Mouse (Mus musculus): Measurements from ENCODE around the gene Gadd45b. TPM values are rescaled to one million over a fixed set of nuclear protein-coding genes. Genes with fewer than 3 reads are reported as not detected.
A peak's percentile ranks its signal among the peaks of the same experiment; 100 is the strongest.

Gadd45b gene
- total and polyA plus RNA-seq, 3 experiments = 14.9 to 52.5 (median 24.4) TPM

DNA sequence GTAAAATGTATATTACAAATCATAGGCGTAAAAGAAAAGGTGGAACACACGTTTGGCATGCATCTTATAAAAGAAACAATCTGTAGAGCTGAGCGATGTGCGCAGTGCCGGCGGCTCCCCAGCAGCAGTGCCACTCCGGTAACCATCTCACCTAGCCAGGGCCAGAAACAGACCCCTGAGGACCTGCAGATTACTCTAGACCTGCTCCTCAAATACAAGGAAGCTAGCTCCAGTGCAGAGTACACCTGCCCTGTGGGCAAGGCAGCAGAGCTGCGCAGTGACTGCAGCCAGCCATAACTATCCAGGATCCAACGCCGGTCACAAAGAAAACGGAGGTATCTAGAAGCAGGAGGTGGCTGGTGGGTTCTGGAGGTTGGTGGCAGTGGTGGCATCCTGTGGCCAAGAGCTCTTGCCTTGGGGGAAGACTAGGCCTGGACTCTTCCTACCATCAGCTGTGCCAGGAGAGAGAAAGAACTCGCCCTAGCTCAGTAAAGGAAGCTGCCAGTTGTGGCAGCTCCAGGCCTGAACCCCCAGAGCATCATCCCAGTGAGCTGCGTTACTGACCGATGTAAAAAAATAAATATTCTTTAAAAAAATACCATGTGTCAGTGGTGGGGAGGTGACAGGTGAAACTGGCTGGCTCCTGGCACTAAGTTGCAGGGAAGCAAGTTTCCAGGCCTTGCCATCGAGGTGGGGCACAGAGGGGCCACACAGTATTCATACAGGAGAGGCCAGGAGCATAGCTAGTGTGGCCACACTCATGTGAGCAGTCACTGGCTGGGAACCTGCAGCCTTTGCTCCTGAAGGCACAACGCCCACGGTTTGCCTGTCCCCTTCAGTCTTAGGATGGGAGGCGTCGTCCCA is 28.2 kb upstream of the Gadd45b start:
- Histone ChIP-seq H3K79me2 (replicated peaks; ENCODE audit: control insufficient read depth, extremely low read depth, insufficient read depth, poor library complexity, severe bottlenecking) (peaks cover 10% of the 10 kb centered on the region; the same call in 1 of the 2 replicates), H3K4me3 (replicated peaks in 1 of 3; ENCODE audit: low read depth in 2 of 3, low read length in 2 of 3, poor library complexity in 1 of 3) (no peak overlapping the region), H3K9ac (ENCODE audit: insufficient read depth, low read depth) (peak overlapping the region; percentile 23), H3K27ac (ENCODE audit: insufficient read depth, low read depth) (no peak overlapping the region), H3K27me3 (replicated peaks) (no peaks in the 10 kb centered on the region), H3K4me1 (ENCODE audit: control insufficient read depth in 1 of 2, insufficient read depth in 2 of 2) (peaks cover 8 to 21% of the 10 kb centered on the region in 2 experiments; a peak in 3 of 4 replicates), H3K4me2 (ENCODE audit: insufficient read depth, low read depth, poor library complexity, severe bottlenecking) (no peak overlapping the region), H3K9me3 (replicated peaks; ENCODE audit: low read length) (no peaks in the 10 kb centered on the region), H3K36me3 (replicated peaks in 1 of 2; ENCODE audit: control insufficient read depth in 1 of 2, insufficient read depth in 1 of 2, low read length in 1 of 2) (peaks cover 46 to 85% of the 10 kb centered on the region in 2 experiments)
- dilution Hi-C loops (cut with MboI; ENCODE audit: extremely low pct_ligation_motif_present, extremely low pct_unique_long_range_greater_than_20kb, low sequenced_read_pairs) = no loop called here
- in situ Hi-C loops (cut with MboI; ENCODE audit: low pct_ligation_motif_present, low pct_unique_long_range_greater_than_20kb, low sequenced_read_pairs) = no loop called here
- DNase-seq (ENCODE audit: extremely low read depth) = no peak
- TF ChIP-seq EP300 (IDR thresholded peaks at IDR 0.05; ENCODE audit: low read length) (no peak), ELF1 (IDR thresholded peaks at IDR 0.05; ENCODE audit: low read depth, low read length) (no peak), MAZ (IDR thresholded peaks at IDR 0.05; ENCODE audit: low read depth, low read length) (no peak), ZNF384 (IDR thresholded peaks at IDR 0.05; ENCODE audit: low read depth, low read length) (no peak), TCF12 (IDR thresholded peaks at IDR 0.05; ENCODE audit: low read depth, low read length) (no peak), IRF4 (IDR thresholded peaks at IDR 0.05; ENCODE audit: low read depth, low read length) (no peak), ZKSCAN1 (IDR thresholded peaks at IDR 0.05; ENCODE audit: borderline replicate concordance, low read depth, low read length) (no peak), TBP (conservative IDR thresholded peaks at IDR 0.05; ENCODE audit: low read depth, low read length) (no peak), MAX (IDR thresholded peaks at IDR 0.05; ENCODE audit: low read length) (no peak), CHD1 (IDR thresholded peaks at IDR 0.05; ENCODE audit: low read depth, low read length) (no peak), MXI1 (IDR thresholded peaks at IDR 0.05; ENCODE audit: low read depth, low read length) (no peak), CHD2 (IDR thresholded peaks at IDR 0.05; ENCODE audit: low read length) (no peak), MEF2A (IDR thresholded peaks at IDR 0.05; ENCODE audit: borderline replicate concordance, low read depth, low read length) (no peak), JUND (conservative IDR thresholded peaks at IDR 0.05; ENCODE audit: low read depth, low read length) (no peak), SIN3A (IDR thresholded peaks at IDR 0.05; ENCODE audit: low read length) (no peak), SMC3 (IDR thresholded peaks at IDR 0.05; ENCODE audit: low read depth, low read length) (no peak), USF2 (conservative IDR thresholded peaks at IDR 0.05; ENCODE audit: low read depth, low read length) (no peak), ZC3H11A (IDR thresholded peaks at IDR 0.05; ENCODE audit: low read depth, low read length) (no peak)

DNA sequence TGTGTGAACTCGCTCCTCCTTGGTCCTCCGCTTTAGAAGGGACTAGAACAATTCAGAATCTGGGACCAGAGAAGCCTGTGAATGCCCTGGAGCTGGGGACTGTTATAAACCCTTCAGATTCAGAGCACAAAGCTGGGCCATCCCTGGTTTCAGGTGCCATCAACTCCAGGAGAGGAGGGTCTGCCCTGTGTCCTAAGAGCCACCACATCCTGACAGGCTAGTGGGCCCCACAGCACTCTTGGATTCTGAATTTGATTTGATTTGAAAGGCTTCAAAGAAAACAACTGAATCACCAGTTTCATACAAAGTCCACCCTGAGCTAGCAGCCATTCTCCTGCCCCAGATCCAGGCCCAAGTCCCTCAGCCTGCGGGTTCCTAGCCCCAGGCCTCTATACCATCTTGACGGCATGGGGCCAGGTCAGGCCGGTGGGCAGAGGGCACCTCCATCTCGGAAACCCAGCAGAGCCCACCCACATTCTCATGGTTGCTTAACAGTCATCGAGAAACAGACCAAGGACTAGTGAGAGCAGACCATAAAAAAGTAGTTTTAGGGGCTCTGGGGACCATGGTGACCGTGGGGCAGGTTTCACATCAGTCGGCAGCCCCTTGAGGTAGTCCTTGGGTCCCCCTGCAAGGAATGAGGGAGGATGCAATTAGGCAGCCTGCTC is 27.5 kb upstream of the Gadd45b start:
- Histone ChIP-seq H3K9me3 (replicated peaks; ENCODE audit: low read length) (no peaks in the 10 kb centered on the region), H3K4me3 (replicated peaks in 1 of 3; ENCODE audit: low read depth in 2 of 3, low read length in 2 of 3, poor library complexity in 1 of 3) (no peak overlapping the region), H3K27me3 (replicated peaks) (no peaks in the 10 kb centered on the region), H3K4me2 (ENCODE audit: insufficient read depth, low read depth, poor library complexity, severe bottlenecking) (no peak overlapping the region), H3K79me2 (replicated peaks; ENCODE audit: control insufficient read depth, extremely low read depth, insufficient read depth, poor library complexity, severe bottlenecking) (peaks cover 10% of the 10 kb centered on the region; the same call in 1 of the 2 replicates), H3K27ac (ENCODE audit: insufficient read depth, low read depth) (no peak overlapping the region), H3K4me1 (ENCODE audit: control insufficient read depth in 1 of 2, insufficient read depth in 2 of 2) (peaks cover 8 to 21% of the 10 kb centered on the region in 2 experiments; a peak in 3 of 4 replicates), H3K36me3 (replicated peaks in 1 of 2; ENCODE audit: control insufficient read depth in 1 of 2, insufficient read depth in 1 of 2, low read length in 1 of 2) (peaks cover 49 to 84% of the 10 kb centered on the region in 2 experiments), H3K9ac (ENCODE audit: insufficient read depth, low read depth) (no peak overlapping the region)
- TF ChIP-seq ZMIZ1 (IDR thresholded peaks at IDR 0.05; ENCODE audit: low read depth, low read length) = no peak
- TF ChIP-seq MXI1 (IDR thresholded peaks at IDR 0.05; ENCODE audit: low read depth, low read length) = no peak
- no peak for TF ChIP-seq CTCF (conservative IDR thresholded peaks at IDR 0.05 in 1 of 2, IDR thresholded peaks at IDR 0.05 in 1 of 2; ENCODE audit: low read depth in 2 of 2, low read length in 2 of 2)
- TF ChIP-seq TBP (conservative IDR thresholded peaks at IDR 0.05; ENCODE audit: low read depth, low read length) = no peak
- no peak for TF ChIP-seq ETS1 (conservative IDR thresholded peaks at IDR 0.05; ENCODE audit: low read depth, low read length)
- no peak for TF ChIP-seq HCFC1 (IDR thresholded peaks at IDR 0.05; ENCODE audit: low read depth, low read length)
- TF ChIP-seq EP300 (IDR thresholded peaks at IDR 0.05; ENCODE audit: low read length) = no peak
- no peak for TF ChIP-seq RCOR1 (conservative IDR thresholded peaks at IDR 0.05; ENCODE audit: low read depth, low read length)
- no peak for TF ChIP-seq SMC3 (IDR thresholded peaks at IDR 0.05; ENCODE audit: low read depth, low read length)
- TF ChIP-seq ZKSCAN1 (IDR thresholded peaks at IDR 0.05; ENCODE audit: borderline replicate concordance, low read depth, low read length) = no peak
- TF ChIP-seq NRF1 (IDR thresholded peaks at IDR 0.05; ENCODE audit: low read depth, low read length) = no peak
- TF ChIP-seq IRF4 (IDR thresholded peaks at IDR 0.05; ENCODE audit: low read depth, low read length) = no peak
- no peak for TF ChIP-seq UBTF (IDR thresholded peaks at IDR 0.05; ENCODE audit: low read depth, low read length)
- TF ChIP-seq TCF12 (IDR thresholded peaks at IDR 0.05; ENCODE audit: low read depth, low read length) = no peak
- TF ChIP-seq CHD1 (IDR thresholded peaks at IDR 0.05; ENCODE audit: low read depth, low read length) = no peak
- in situ Hi-C loops (cut with MboI; ENCODE audit: low pct_ligation_motif_present, low pct_unique_long_range_greater_than_20kb, low sequenced_read_pairs) (no loop called here), dilution Hi-C loops (cut with MboI; ENCODE audit: extremely low pct_ligation_motif_present, extremely low pct_unique_long_range_greater_than_20kb, low sequenced_read_pairs) (no loop called here)
- no peak for DNase-seq (ENCODE audit: extremely low read depth)

All from CH12.LX (cell line).